Mouse (Mus musculus): ENCODE measurements around the gene Naif1.

- TF ChIP-seq CTCF (IDR thresholded peaks at IDR 0.05) (no peak), EP300 (IDR thresholded peaks at IDR 0.05) (no peak)
Observed at GRCm38 (mm10) chr2:32450881-32451844, 906 bp downstream of the Naif1 start, which contains the start of gene Slc25a25.
